ENCODE assay signal across 22 mouse cellular contexts in the genomic region with DNA sequence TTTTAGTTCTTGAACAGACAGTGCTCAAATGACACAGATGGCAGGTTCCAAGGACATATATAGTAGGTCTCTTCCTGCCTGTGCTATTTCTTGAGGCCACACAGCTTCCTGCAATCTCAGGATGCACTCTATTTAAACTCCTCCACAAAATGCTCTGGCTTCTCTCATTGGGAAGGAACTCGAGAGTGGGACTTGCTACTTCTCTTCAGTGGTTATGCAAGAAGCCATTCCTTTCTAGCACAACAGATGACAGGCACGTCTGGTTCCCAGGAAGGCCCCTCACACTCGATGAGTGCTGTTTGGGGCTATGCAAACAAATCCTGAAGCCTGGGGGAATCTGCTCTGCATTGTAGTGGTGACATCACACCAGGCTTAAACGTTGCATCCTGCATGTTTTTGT.
DNase-seq lines count a peak whose midpoint lies in the region; TF ChIP-seq lines count a peak whose summit lies in the region.
"Had no signal": no experiment of that assay in that cellular context is flagged by ENCODE, and none has a peak within 500 bp of the region (broad histone marks: within the 10 kb centered on the region; RNA-seq: fewer than 3 reads in every experiment).

No protein-coding gene starts in this region.

- no peak overlapping the region for H3K4me3 ChIP-seq in left cerebral cortex, adult 2 months
- H3K4me3 ChIP-seq: embryonic facial prominence, embryonic 15.5 days; erythroblast, embryonic 14.5 days; forebrain, embryonic 10.5 days; heart, embryonic 10.5 days; hindbrain, embryonic 12.5 days had no signal

- intact Hi-C loops in left cerebral cortex, postnatal 14 days (cut with DNase I) = no loop called here
- intact Hi-C loops in left cerebral cortex, adult 2 months (cut with DNase I) = no loop called here

- H3K27ac ChIP-seq in left cerebral cortex, adult 2 months = no peak overlapping the region
- H3K27ac ChIP-seq: embryonic facial prominence, embryonic 15.5 days; forebrain, embryonic 10.5 days; heart, embryonic 10.5 days; hindbrain, embryonic 12.5 days had no signal

- DNase-seq in layer of hippocampus, adult 18-20 months (ENCODE audit: low spot score in 2 of 2) = peak; percentile 34 to 40
- DNase-seq in layer of hippocampus, postnatal 10 days (ENCODE audit: low spot score in 2 of 2) = no peak
- peak; percentile 32 to 60 for DNase-seq in left cerebral cortex, postnatal 14 days (ENCODE audit: low spot score in 2 of 2)
- no peak for DNase-seq in left cerebral cortex, adult 2 months (ENCODE audit: extremely low spot score in 1 of 2, low spot score in 2 of 2)
- peak; percentile 19 to 52 for DNase-seq in right cerebral cortex, postnatal 36 days (ENCODE audit: low spot score in 2 of 2)
- no peak for DNase-seq in right cerebral cortex, postnatal 4 days
- DNase-seq in lung, postnatal 36 days = no peak
- DNase-seq: adrenal gland, adult 8-10 months; adrenal gland, postnatal 36 days; cerebellum, adult 11 months; cerebellum, adult 8-10 months; cerebellum, postnatal 14 days; embryo, embryonic 11 days; gastrocnemius, postnatal 10 days; heart, adult 18-20 months; heart, postnatal 10 days; heart, postnatal 4 days had no signal

- TF ChIP-seq CTCF in left cerebral cortex, adult 2 months (IDR thresholded peaks at IDR 0.05) = no peak

Comparison
In these comparisons a context has a peak if more than half of its experiments do, and no peak if none do; other contexts are left out.
1. DNase-seq: peak in layer of hippocampus, adult 18-20 months (2 of 2), left cerebral cortex, postnatal 14 days (2 of 2) and right cerebral cortex, postnatal 36 days (2 of 2); none in layer of hippocampus, postnatal 10 days (0 of 2), left cerebral cortex, adult 2 months (0 of 2), right cerebral cortex, postnatal 4 days (single experiment) and lung, postnatal 36 days (single experiment).